Mouse (Mus musculus): ENCODE data around the gene Cldn16.

DNA sequence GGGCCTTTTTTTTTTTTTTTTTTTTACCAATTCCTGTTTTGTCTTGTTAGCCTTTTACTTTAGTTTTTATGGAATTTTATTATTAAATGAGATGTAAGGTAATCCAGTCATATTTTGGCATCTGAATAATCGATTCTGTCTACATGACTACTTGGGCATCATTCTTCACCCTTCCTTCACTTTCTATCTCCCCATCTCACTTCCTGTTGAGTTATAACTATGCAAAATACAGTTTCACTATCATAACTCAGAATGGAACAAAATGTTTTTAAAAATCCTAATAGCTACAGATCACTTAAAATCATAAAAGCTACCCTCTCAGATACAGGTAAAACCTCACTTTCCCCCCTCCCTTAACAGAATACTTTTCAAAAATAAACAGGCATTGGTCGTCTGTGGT lies 6.8 kb upstream of the Cldn16 start:
- TF ChIP-seq CTCF (IDR thresholded peaks at IDR 0.05; ENCODE audit: borderline replicate concordance, insufficient read depth, low read depth, low read length) (no peak), POLR2A (IDR thresholded peaks at IDR 0.05; ENCODE audit: borderline replicate concordance, insufficient read depth, low read length) (no peak)

All from cerebellum, adult 2 months (tissue).